Mouse (Mus musculus) neural tube, embryonic 12.5 days (tissue): ENCODE results near the gene Slc10a1. TPM values are rescaled to one million over a fixed set of nuclear protein-coding genes. Genes with fewer than 3 reads are reported as not detected.
A peak's percentile ranks its signal among the peaks of the same experiment; 100 is the strongest.

ENCODE experiments used
- ATAC-seq: fragments of 200-750 bp; cut with Nextera tagmentation; 2 replicates; pipeline ENCODE4 v1.8.0; 2017; ENCODE audit warnings: low read depth, mild to moderate bottlenecking, moderate TSS enrichment, moderate library complexity; ENCODE audit not compliant: low FRiP score
- H3K27ac ChIP-seq: fragments of 300-500 bp; sonication (generic); 2 replicates; pipeline ENCODE4 v1.5.1; 2016
- H3K27me3 ChIP-seq: fragments of 300-500 bp; sonication (generic); replicated peaks from 2 replicates; pipeline ENCODE4 v1.6.1; 2016; ENCODE audit warnings: mild to moderate bottlenecking
- H3K36me3 ChIP-seq: fragments of 300-500 bp; sonication (generic); 2 replicates; pipeline ENCODE4 v1.6.1; 2016; ENCODE audit warnings: mild to moderate bottlenecking
- H3K4me1 ChIP-seq: fragments of 300-500 bp; sonication (generic); 2 replicates; pipeline ENCODE4 v1.6.1; 2016
- H3K4me2 ChIP-seq: fragments of 300-500 bp; sonication (generic); replicated peaks from 2 replicates; pipeline ENCODE4 v1.6.1; 2016; ENCODE audit warnings: mild to moderate bottlenecking
- H3K4me3 ChIP-seq: fragments of 300-500 bp; sonication (generic); 2 replicates; pipeline ENCODE4 v1.5.1; 2016
- H3K9ac ChIP-seq: fragments of 300-500 bp; sonication (generic); 2 replicates; pipeline ENCODE4 v1.6.1; 2016; ENCODE audit warnings: mild to moderate bottlenecking
- H3K9me3 ChIP-seq: fragments of 300-500 bp; sonication (generic); 2 replicates; pipeline ENCODE4 v1.6.1; 2016; ENCODE audit warnings: mild to moderate bottlenecking
- WGBS: fragments of 180-500 bp; shearing (Covaris S2); methylation state at CpG from one replicate; pipeline ENCODE4 v1.1.7; 2016; 5-methylcytosine and 5-hydroxymethylcytosine counted together
- polyA plus RNA-seq: library from polyadenylated mRNA; unstranded; fragments of >200 nt; fragmentation: Nextera tagmentation; extraction: Ambion mirVana; gene quantifications from 2 replicates; pipeline ENCODE4 v1.2.1, GENCODE M21; 2016

Gene Slc10a1
- polyA plus RNA-seq, 1 experiment from 2014 or later: 0.30 TPM

- Histone ChIP-seq H3K36me3 (no peaks in the 10 kb centered on the region), H3K9me3 (no peaks in the 10 kb centered on the region), H3K4me1 (no peaks in the 10 kb centered on the region), H3K27me3 (no peaks in the 10 kb centered on the region), H3K4me3 (no peak overlapping the region), H3K9ac (no peak overlapping the region), H3K27ac (no peak overlapping the region), H3K4me2 (no peak overlapping the region)
- 76% methylated on average over 5 of the region's 5 CpGs for WGBS
- ATAC-seq: no peak
Observed at GRCm38 (mm10) chr12:80938642-80939041, 29.9 kb downstream of the Slc10a1 start.

- WGBS: 79% methylated on average over 9 of the region's 9 CpGs
- H3K36me3 ChIP-seq: no peaks in the 10 kb centered on the region
- ATAC-seq: no peak
Observed at GRCm38 (mm10) chr12:80937331-80938029, 31.0 kb downstream of the Slc10a1 start.

GRCm38 (mm10) chr12:80936751-80937150 lies 31.8 kb downstream of the Slc10a1 start:
- Histone ChIP-seq H3K9me3 (no peaks in the 10 kb centered on the region), H3K4me1 (no peaks in the 10 kb centered on the region), H3K36me3 (no peaks in the 10 kb centered on the region), H3K4me3 (no peak overlapping the region), H3K27me3 (no peaks in the 10 kb centered on the region), H3K4me2 (no peak overlapping the region), H3K9ac (no peak overlapping the region), H3K27ac (no peak overlapping the region)
- ATAC-seq: no peak
- 86% methylated on average over 2 of the region's 2 CpGs for WGBS

More at GRCm38 (mm10) chr12:80937331-80938029, 31.0 kb downstream of the Slc10a1 start:
- no peaks in the 10 kb centered on the region for H3K4me1 ChIP-seq
- no peaks in the 10 kb centered on the region for H3K9me3 ChIP-seq
- H3K27me3 ChIP-seq: no peaks in the 10 kb centered on the region
- no peak overlapping the region for H3K9ac ChIP-seq
- H3K4me2 ChIP-seq: no peak overlapping the region
- no peak overlapping the region for H3K27ac ChIP-seq
- no peak overlapping the region for H3K4me3 ChIP-seq

GRCm38 (mm10) chr12:80932865-80933264 lies 35.6 kb downstream of the Slc10a1 start:
- H3K4me2 ChIP-seq: no peak overlapping the region
- no peak overlapping the region for H3K27ac ChIP-seq
- H3K4me1 ChIP-seq: no peaks in the 10 kb centered on the region
- 93% methylated on average over 1 of the region's 1 CpGs for WGBS
- H3K36me3 ChIP-seq: no peaks in the 10 kb centered on the region
- H3K4me3 ChIP-seq: no peak overlapping the region
- H3K9ac ChIP-seq: no peak overlapping the region
- no peak for ATAC-seq
- no peaks in the 10 kb centered on the region for H3K9me3 ChIP-seq
- H3K27me3 ChIP-seq: no peaks in the 10 kb centered on the region

- H3K27me3 ChIP-seq: no peaks in the 10 kb centered on the region
- no peak overlapping the region for H3K27ac ChIP-seq
- no peaks in the 10 kb centered on the region for H3K9me3 ChIP-seq
- no peak overlapping the region for H3K4me2 ChIP-seq
- 86% methylated on average over 3 of the region's 3 CpGs for WGBS
- no peak for ATAC-seq
- H3K4me1 ChIP-seq: no peaks in the 10 kb centered on the region
- H3K9ac ChIP-seq: no peak overlapping the region
- H3K36me3 ChIP-seq: no peaks in the 10 kb centered on the region
- H3K4me3 ChIP-seq: no peak overlapping the region
Observed at GRCm38 (mm10) chr12:80931402-80932140, 36.9 kb downstream of the Slc10a1 start.

GRCm38 (mm10) chr12:80930141-80930540 lies 38.4 kb downstream of the Slc10a1 start:
- Histone ChIP-seq H3K36me3 (no peaks in the 10 kb centered on the region), H3K4me2 (no peak overlapping the region), H3K27ac (no peak overlapping the region), H3K9me3 (no peaks in the 10 kb centered on the region), H3K9ac (no peak overlapping the region), H3K27me3 (no peaks in the 10 kb centered on the region), H3K4me3 (no peak overlapping the region), H3K4me1 (no peaks in the 10 kb centered on the region)
- ATAC-seq: no peak
- WGBS: 91% methylated on average over 7 of the region's 7 CpGs

GRCm38 (mm10) chr12:80928881-80929280 lies 39.6 kb downstream of the Slc10a1 start:
- Histone ChIP-seq H3K4me3 (no peak overlapping the region), H3K36me3 (no peaks in the 10 kb centered on the region), H3K4me1 (no peaks in the 10 kb centered on the region), H3K4me2 (no peak overlapping the region), H3K9ac (no peak overlapping the region), H3K27ac (no peak overlapping the region), H3K27me3 (no peaks in the 10 kb centered on the region), H3K9me3 (no peaks in the 10 kb centered on the region)
- 77% methylated on average over 3 of the region's 3 CpGs for WGBS
- ATAC-seq: no peak

- Histone ChIP-seq H3K36me3 (no peaks in the 10 kb centered on the region), H3K4me1 (no peaks in the 10 kb centered on the region), H3K9ac (no peak overlapping the region), H3K4me3 (no peak overlapping the region), H3K27ac (no peak overlapping the region), H3K27me3 (no peaks in the 10 kb centered on the region), H3K4me2 (no peak overlapping the region), H3K9me3 (no peaks in the 10 kb centered on the region)
- WGBS: 85% methylated on average over 1 of the region's 1 CpGs
- no peak for ATAC-seq
Observed at GRCm38 (mm10) chr12:80927518-80927917, 41.0 kb downstream of the Slc10a1 start.

GRCm38 (mm10) chr12:80926550-80926949 lies 42.0 kb downstream of the Slc10a1 start:
- no peak overlapping the region for H3K4me3 ChIP-seq
- H3K4me2 ChIP-seq: no peak overlapping the region
- no peak overlapping the region for H3K9ac ChIP-seq
- no peaks in the 10 kb centered on the region for H3K4me1 ChIP-seq
- H3K27ac ChIP-seq: no peak overlapping the region
- H3K36me3 ChIP-seq: no peaks in the 10 kb centered on the region
- H3K9me3 ChIP-seq: no peaks in the 10 kb centered on the region
- no peak for ATAC-seq
- H3K27me3 ChIP-seq: no peaks in the 10 kb centered on the region
- WGBS: 89% methylated on average over 4 of the region's 4 CpGs

- Histone ChIP-seq H3K36me3 (no peaks in the 10 kb centered on the region), H3K9ac (no peak overlapping the region), H3K4me3 (no peak overlapping the region), H3K4me1 (no peaks in the 10 kb centered on the region), H3K27me3 (no peaks in the 10 kb centered on the region), H3K4me2 (no peak overlapping the region), H3K9me3 (no peaks in the 10 kb centered on the region), H3K27ac (no peak overlapping the region)
- 57% methylated on average over 7 of the region's 7 CpGs for WGBS
- no peak for ATAC-seq
Observed at GRCm38 (mm10) chr12:80925919-80926318, 42.6 kb downstream of the Slc10a1 start.

- H3K36me3 ChIP-seq: no peaks in the 10 kb centered on the region
- H3K4me3 ChIP-seq: no peak overlapping the region
- no peak overlapping the region for H3K27ac ChIP-seq
- no peaks in the 10 kb centered on the region for H3K4me1 ChIP-seq
- no peaks in the 10 kb centered on the region for H3K9me3 ChIP-seq
- no peak for ATAC-seq
- no peaks in the 10 kb centered on the region for H3K27me3 ChIP-seq
- H3K9ac ChIP-seq: no peak overlapping the region
- H3K4me2 ChIP-seq: no peak overlapping the region
- WGBS: 75% methylated on average over 3 of the region's 3 CpGs
Observed at GRCm38 (mm10) chr12:80924205-80924604, 44.3 kb downstream of the Slc10a1 start.

GRCm38 (mm10) chr12:80923602-80924001 lies 44.9 kb downstream of the Slc10a1 start:
- no peak overlapping the region for H3K4me2 ChIP-seq
- H3K27me3 ChIP-seq: no peaks in the 10 kb centered on the region
- no peaks in the 10 kb centered on the region for H3K9me3 ChIP-seq
- H3K4me1 ChIP-seq: no peaks in the 10 kb centered on the region
- H3K9ac ChIP-seq: no peak overlapping the region
- WGBS: 71% methylated on average over 5 of the region's 5 CpGs
- no peak overlapping the region for H3K27ac ChIP-seq
- no peaks in the 10 kb centered on the region for H3K36me3 ChIP-seq
- no peak overlapping the region for H3K4me3 ChIP-seq
- ATAC-seq: no peak

GRCm38 (mm10) chr12:80922869-80923268 lies 45.6 kb downstream of the Slc10a1 start:
- Histone ChIP-seq H3K4me2 (peak overlapping the region; percentile 30), H3K36me3 (no peaks in the 10 kb centered on the region), H3K9ac (no peak overlapping the region), H3K9me3 (no peaks in the 10 kb centered on the region), H3K27me3 (no peaks in the 10 kb centered on the region), H3K4me1 (no peaks in the 10 kb centered on the region), H3K4me3 (no peak overlapping the region), H3K27ac (no peak overlapping the region)
- WGBS: 9% methylated on average over 7 of the region's 7 CpGs
- no peak for ATAC-seq
